Mouse (Mus musculus): Measurements from ENCODE around the gene Rbbp9. TPM values are rescaled to one million over a fixed set of nuclear protein-coding genes. Genes with fewer than 3 reads are reported as not detected.
A peak's percentile ranks its signal among the peaks of the same experiment; 100 is the strongest.
"Not testable (repeated sequence)": the region's sequence is repeated elsewhere in the genome, so short reads cannot be mapped to it uniquely, and the experiment has no call there.

Gene Rbbp9
- 92.7 and 94.1 TPM in 2 replicates for polyA plus RNA-seq (2015; fragmentation: Nextera tagmentation; extraction: Ambion mirVana)

DNA sequence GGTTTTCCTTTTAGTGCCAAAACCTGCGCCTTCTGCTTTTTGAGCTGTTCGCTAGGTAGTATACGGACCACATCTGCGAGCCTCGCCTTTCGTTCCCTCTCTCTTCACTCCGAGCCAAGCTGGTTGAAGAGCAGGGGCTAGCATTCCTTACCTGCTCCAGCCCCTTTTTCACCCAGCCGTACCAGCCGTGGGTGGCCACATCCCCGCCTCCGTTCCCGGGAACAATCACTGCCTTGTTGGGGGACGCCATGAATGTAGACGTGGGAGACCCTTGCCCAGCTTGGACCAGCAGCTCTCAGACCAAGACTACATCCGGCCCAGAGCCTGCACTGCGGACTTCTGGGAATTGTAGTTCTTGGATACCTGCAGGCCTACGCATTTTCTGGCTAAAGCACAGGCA is at the start of gene Rbbp9:
Gene Rbbp9 (minus strand): TSS at position 341 of the 400 bp plus-strand sequence.
- no peaks in the 10 kb centered on the region for H3K9me3 ChIP-seq (replicated peaks; ENCODE audit: low read length)
- H3K4me3 ChIP-seq (replicated peaks; ENCODE audit: low read depth, low read length), result peak within 1 kb of the TSS; percentile 70
- peak within 1 kb of the TSS; percentile 61 for H3K9ac ChIP-seq (ENCODE audit: low read depth, low read length)
- H3K27ac ChIP-seq, result peak within 1 kb of the TSS; percentile 43
- peak within 1 kb of the TSS; percentile 53 for H3K4me2 ChIP-seq (ENCODE audit: low read length)
- no peaks in the 10 kb centered on the region for H3K27me3 ChIP-seq (ENCODE audit: insufficient read depth, low read length)
- no peak for TF ChIP-seq CTCF (IDR thresholded peaks at IDR 0.05; ENCODE audit: low read depth)
- WGBS, result under 1% methylated on average over 17 of the region's 17 CpGs
- 0 out of 2 replicates have a peak, but pooled peaks cover 5% of the 10 kb centered on the region for H3K36me3 ChIP-seq (ENCODE audit: insufficient read depth, low read length)
- ATAC-seq (replicated peaks; ENCODE audit: low FRiP score, low read depth) (peak; percentile 88), DNase-seq (ENCODE audit: low spot score) (peak; percentile 89)
- H3K4me1 ChIP-seq (replicated peaks; ENCODE audit: insufficient read depth, low read length), result 0 out of 2 replicates have a peak, but pooled peaks cover 4% of the 10 kb centered on the region

DNA sequence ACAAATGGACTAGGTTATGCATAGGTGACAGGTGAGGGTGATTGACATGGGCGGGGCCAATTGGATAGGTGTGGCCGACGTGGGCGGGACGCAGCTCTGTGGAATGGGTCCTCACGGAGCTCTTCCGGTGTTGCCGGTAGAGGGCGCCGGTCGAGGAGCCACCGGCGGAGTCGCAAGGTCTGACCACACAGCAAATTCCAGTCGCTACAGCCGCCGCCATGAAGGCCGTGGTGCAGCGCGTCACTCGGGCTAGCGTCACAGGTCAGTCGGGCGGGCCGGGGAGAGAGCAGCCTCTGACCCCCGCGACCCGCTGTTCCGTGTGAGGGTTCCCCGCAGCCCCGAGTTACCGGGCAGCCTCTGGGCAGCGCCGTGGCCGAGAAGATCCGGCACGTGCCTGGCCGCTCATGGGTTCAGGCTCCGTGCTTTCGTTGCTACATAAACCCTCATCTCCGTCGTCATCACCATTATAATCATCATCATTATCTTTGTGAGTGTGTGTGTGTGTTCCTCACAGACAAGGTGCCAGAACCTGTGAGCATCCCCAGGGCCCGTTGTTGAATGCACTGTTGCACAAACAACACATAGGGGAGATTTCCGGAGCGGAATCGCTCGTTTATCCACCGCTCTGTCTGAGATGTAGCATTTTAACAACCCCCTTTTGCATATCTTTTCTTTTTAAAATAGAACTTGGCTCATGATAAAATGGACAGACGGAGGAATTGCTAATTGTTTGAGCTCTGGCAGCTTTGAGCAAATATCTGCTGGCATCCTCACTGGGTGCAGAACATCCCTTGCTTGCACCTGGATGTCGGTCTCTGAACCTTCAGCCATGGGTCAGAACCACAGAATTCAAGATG is 49.4 kb upstream of the Rbbp9 start, which contains the start of gene Dtd1:
Gene Dtd1 (plus strand): TSS at position 67 of the 857 bp plus-strand sequence.
- Histone ChIP-seq H3K4me2 (ENCODE audit: low read length) (peak within 1 kb of the TSS; percentile 61), H3K4me1 (replicated peaks; ENCODE audit: insufficient read depth, low read length) (peaks cover 3% of the 10 kb centered on the region; the same call in 1 of the 2 replicates), H3K9ac (ENCODE audit: low read depth, low read length) (peak within 1 kb of the TSS; percentile 64), H3K9me3 (replicated peaks; ENCODE audit: low read length) (no peaks in the 10 kb centered on the region), H3K27me3 (ENCODE audit: insufficient read depth, low read length) (no peaks in the 10 kb centered on the region), H3K36me3 (ENCODE audit: insufficient read depth, low read length) (no peaks in the 10 kb centered on the region), H3K27ac (no peak within 1 kb of the TSS), H3K4me3 (replicated peaks; ENCODE audit: low read depth, low read length) (peak within 1 kb of the TSS; percentile 50)
- TF ChIP-seq CTCF (IDR thresholded peaks at IDR 0.05; ENCODE audit: low read depth), result peak; percentile 85
- ATAC-seq (replicated peaks; ENCODE audit: low FRiP score, low read depth), result peak; percentile 97
- peak; percentile 92 for DNase-seq (ENCODE audit: low spot score)
- 2% methylated on average over 50 of the region's 50 CpGs for WGBS

DNA sequence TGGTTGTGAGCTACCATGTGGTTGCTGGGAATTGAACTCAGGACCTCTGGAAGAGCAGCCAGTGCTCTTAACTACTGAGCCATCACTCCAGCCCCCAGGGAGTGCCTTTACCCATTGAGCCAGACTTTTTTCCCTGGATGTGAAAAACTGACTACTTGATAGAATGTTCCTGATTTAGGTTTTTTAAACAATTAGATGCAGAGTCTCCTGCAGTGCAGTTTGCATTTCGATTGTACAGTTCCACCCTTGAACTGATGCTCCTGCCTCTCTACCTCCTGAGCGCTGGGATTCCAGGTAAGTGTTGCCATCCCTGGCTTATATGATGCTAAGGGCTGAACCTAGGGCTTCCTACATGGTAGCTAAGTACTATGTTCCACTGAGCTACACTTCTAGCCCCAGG is 47.3 kb upstream of the Rbbp9 start:
- TF ChIP-seq CTCF (IDR thresholded peaks at IDR 0.05; ENCODE audit: low read depth), result no peak
- Histone ChIP-seq H3K27ac (no peak overlapping the region), H3K4me2 (ENCODE audit: low read length) (no peak overlapping the region), H3K9me3 (replicated peaks; ENCODE audit: low read length) (no peaks in the 10 kb centered on the region), H3K27me3 (ENCODE audit: insufficient read depth, low read length) (no peaks in the 10 kb centered on the region), H3K36me3 (ENCODE audit: insufficient read depth, low read length) (no peaks in the 10 kb centered on the region), H3K4me1 (replicated peaks; ENCODE audit: insufficient read depth, low read length) (peaks cover 3% of the 10 kb centered on the region; the same call in 1 of the 2 replicates), H3K4me3 (replicated peaks; ENCODE audit: low read depth, low read length) (no peak overlapping the region), H3K9ac (ENCODE audit: low read depth, low read length) (no peak overlapping the region)
- DNase-seq (ENCODE audit: low spot score) (no peak), ATAC-seq (replicated peaks; ENCODE audit: low FRiP score, low read depth) (no peak)
- 74% methylated on average over 2 of the region's 2 CpGs for WGBS

DNA sequence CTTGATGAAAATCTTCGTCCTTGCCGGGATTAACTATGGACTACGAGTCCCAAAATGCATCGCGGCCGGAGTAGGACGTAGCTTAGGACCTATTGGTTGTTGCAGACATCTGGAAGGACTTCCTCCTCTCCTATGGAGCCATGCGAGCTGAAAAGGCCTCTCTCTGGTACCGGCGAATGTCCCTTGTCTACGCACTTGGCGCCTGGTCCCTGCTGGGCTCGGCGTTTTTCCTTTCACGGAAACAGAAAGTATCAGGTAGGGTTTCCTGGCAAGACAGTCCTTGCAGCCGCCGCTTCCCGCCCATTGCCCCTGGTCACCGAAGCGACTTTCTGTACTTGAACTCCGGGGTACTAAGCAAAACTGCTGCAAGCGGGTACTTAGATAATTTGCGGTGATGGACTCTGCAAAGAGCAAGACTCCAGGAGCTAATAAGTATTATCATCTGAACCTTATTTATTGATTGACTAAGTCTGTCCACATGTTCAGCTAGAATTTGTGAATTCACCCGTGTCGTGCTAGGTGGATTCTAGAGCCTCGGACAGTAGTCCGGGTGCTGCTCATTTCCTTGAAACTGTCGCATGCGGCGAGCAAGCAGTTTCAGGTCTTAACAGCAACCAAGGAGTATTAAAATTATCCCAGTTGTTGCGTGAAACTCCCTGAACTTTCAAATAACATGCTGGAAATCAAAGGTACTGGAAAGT is 43.4 kb upstream of the Rbbp9 start, which contains the start of gene Smim26:
Gene Smim26 (plus strand): TSS at position 104 of the 701 bp plus-strand sequence.
- TF ChIP-seq CTCF (IDR thresholded peaks at IDR 0.05; ENCODE audit: low read depth), result no peak
- H3K4me3 ChIP-seq (replicated peaks; ENCODE audit: low read depth, low read length), result peak within 1 kb of the TSS; percentile 57
- peak within 1 kb of the TSS; percentile 75 for H3K4me2 ChIP-seq (ENCODE audit: low read length)
- H3K27ac ChIP-seq, result peak within 1 kb of the TSS; percentile 25; the same call in 1 of the 2 replicates
- H3K36me3 ChIP-seq (ENCODE audit: insufficient read depth, low read length), result peaks cover 4% of the 10 kb centered on the region; the same call in 1 of the 2 replicates
- H3K27me3 ChIP-seq (ENCODE audit: insufficient read depth, low read length), result no peaks in the 10 kb centered on the region
- peak; percentile 87 for ATAC-seq (replicated peaks; ENCODE audit: low FRiP score, low read depth)
- peak within 1 kb of the TSS; percentile 64 for H3K9ac ChIP-seq (ENCODE audit: low read depth, low read length)
- H3K9me3 ChIP-seq (replicated peaks; ENCODE audit: low read length), result no peaks in the 10 kb centered on the region
- no peaks in the 10 kb centered on the region for H3K4me1 ChIP-seq (replicated peaks; ENCODE audit: insufficient read depth, low read length)
- DNase-seq (ENCODE audit: low spot score), result peak; percentile 94
- under 1% methylated on average over 31 of the region's 31 CpGs for WGBS

DNA sequence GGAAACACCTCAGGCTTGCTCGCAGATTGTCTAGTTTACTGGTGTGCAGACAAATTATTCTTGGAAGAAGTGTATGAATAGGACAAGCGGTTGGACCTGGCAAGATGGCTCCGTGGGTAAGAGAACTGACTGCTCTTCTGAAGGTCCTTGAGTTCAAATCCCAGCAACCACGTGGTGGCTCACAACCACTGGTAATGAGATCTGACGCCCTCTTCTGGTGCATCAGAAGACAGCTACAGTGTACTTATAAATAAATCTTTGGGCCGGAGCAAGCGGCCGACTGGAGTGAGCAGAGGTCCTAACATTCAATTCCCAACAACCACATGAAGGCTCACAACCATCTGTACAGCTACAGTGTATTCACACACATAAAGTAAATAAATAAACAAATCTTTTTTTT is 42.4 kb upstream of the Rbbp9 start:
- H3K27ac ChIP-seq; H3K4me3 ChIP-seq (replicated peaks; ENCODE audit: low read depth, low read length); H3K9me3 ChIP-seq (replicated peaks; ENCODE audit: low read length); H3K9ac ChIP-seq (ENCODE audit: low read depth, low read length); H3K4me2 ChIP-seq (ENCODE audit: low read length); H3K27me3 ChIP-seq (ENCODE audit: insufficient read depth, low read length); DNase-seq (ENCODE audit: low spot score); H3K4me1 ChIP-seq (replicated peaks; ENCODE audit: insufficient read depth, low read length); ATAC-seq (replicated peaks; ENCODE audit: low FRiP score, low read depth): not testable (repeated sequence)
- 67% methylated on average over 8 of the region's 8 CpGs for WGBS
- peaks cover 14% of the 10 kb centered on the region for H3K36me3 ChIP-seq (ENCODE audit: insufficient read depth, low read length)
- 0 out of 2 replicates have a peak, but pooled peaks have one; percentile 16 for TF ChIP-seq CTCF (IDR thresholded peaks at IDR 0.05; ENCODE audit: low read depth)

DNA sequence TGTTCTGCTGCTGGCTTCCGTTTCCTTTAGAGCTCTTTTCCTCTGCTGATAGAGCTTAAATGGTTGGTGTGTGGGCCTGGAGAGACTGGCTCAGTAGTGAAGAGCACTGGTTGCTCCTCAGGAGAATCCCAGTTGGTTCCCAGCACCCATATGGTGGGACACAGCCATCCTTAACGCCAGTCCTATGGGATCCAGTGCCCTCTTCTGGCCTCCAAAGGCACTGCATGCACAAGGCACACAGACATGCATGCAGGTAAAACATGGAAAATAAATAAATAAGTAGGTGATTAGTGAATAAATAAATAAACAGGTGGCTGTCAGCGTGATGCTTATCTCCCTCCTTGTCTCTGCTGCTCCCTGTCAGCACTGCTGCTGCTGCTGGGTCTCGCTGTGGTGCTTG is 38.1 kb upstream of the Rbbp9 start:
- no peak for DNase-seq (ENCODE audit: low spot score)
- Histone ChIP-seq H3K4me1 (replicated peaks; ENCODE audit: insufficient read depth, low read length) (no peaks in the 10 kb centered on the region), H3K27me3 (ENCODE audit: insufficient read depth, low read length) (no peaks in the 10 kb centered on the region), H3K27ac (no peak overlapping the region), H3K4me3 (replicated peaks; ENCODE audit: low read depth, low read length) (no peak overlapping the region), H3K9me3 (replicated peaks; ENCODE audit: low read length) (no peaks in the 10 kb centered on the region), H3K9ac (ENCODE audit: low read depth, low read length) (no peak overlapping the region), H3K4me2 (ENCODE audit: low read length) (no peak overlapping the region), H3K36me3 (ENCODE audit: insufficient read depth, low read length) (peaks cover 53% of the 10 kb centered on the region)
- 83% methylated on average over 4 of the region's 4 CpGs for WGBS
- TF ChIP-seq CTCF (IDR thresholded peaks at IDR 0.05; ENCODE audit: low read depth), result peak; percentile 45
- no peak for ATAC-seq (replicated peaks; ENCODE audit: low FRiP score, low read depth)

All from kidney, postnatal 0 days (tissue).